Mouse (Mus musculus) liver, embryonic 11.5 days (tissue): Measurements from ENCODE around the gene Sec61b. TPM values are rescaled to one million over a fixed set of nuclear protein-coding genes. Genes with fewer than 3 reads are reported as not detected.

Source experiments
- ATAC-seq: fragments of 200-750 bp; cut with Nextera tagmentation; replicated peaks from 2 replicates; pipeline ENCODE4 v1.8.0; 2017; ENCODE audit warnings: moderate number of reproducible peaks, mild to moderate bottlenecking, moderate TSS enrichment, moderate library complexity; ENCODE audit not compliant: low FRiP score
- DNase-seq: peaks from one replicate; pipeline ENCODE4 v3.0.0-alpha.2; 2017; ENCODE audit warnings: low spot score
- H3K27ac ChIP-seq: fragments of 300-500 bp; sonication (generic); 2 replicates; pipeline ENCODE4 v1.5.1; 2014; ENCODE audit warnings: mild to moderate bottlenecking, low read depth, low read length, control low read depth
- H3K27me3 ChIP-seq: fragments of 300-500 bp; sonication (generic); replicated peaks from 2 replicates; pipeline ENCODE4 v1.6.1; 2014; ENCODE audit warnings: low read length, mixed read lengths; ENCODE audit not compliant: control insufficient read depth, insufficient read depth
- H3K36me3 ChIP-seq: fragments of 300-500 bp; sonication (generic); 2 replicates; pipeline ENCODE4 v1.6.1; 2014; ENCODE audit warnings: mild to moderate bottlenecking, low read length, moderate library complexity, mixed read lengths; ENCODE audit not compliant: control insufficient read depth, insufficient read depth
- H3K4me1 ChIP-seq: fragments of 300-500 bp; sonication (generic); replicated peaks from 2 replicates; pipeline ENCODE4 v1.6.1; 2014; ENCODE audit warnings: low read length, mixed read lengths; ENCODE audit not compliant: control insufficient read depth, insufficient read depth
- H3K4me2 ChIP-seq: fragments of 300-500 bp; sonication (generic); 2 replicates; pipeline ENCODE4 v1.6.1; 2014; ENCODE audit warnings: mild to moderate bottlenecking, control low read depth, moderate library complexity
- H3K4me3 ChIP-seq: fragments of 300-500 bp; sonication (generic); 2 replicates; pipeline ENCODE4 v1.5.1; 2014; ENCODE audit warnings: low read depth, low read length, control low read depth
- H3K9ac ChIP-seq: fragments of 300-500 bp; sonication (generic); 2 replicates; pipeline ENCODE4 v1.6.1; 2014; ENCODE audit warnings: low read depth, low read length, control low read depth
- H3K9me3 ChIP-seq: fragments of 300-500 bp; sonication (generic); 2 replicates; pipeline ENCODE4 v1.6.1; 2016; ENCODE audit warnings: low read length, inconsistent platforms, mixed read lengths; ENCODE audit not compliant: control insufficient read depth
- WGBS: fragments of 180-500 bp; shearing (Covaris S2); extraction: QIAGEN DNeasy Blood & Tissue Kit; methylation state at CpG from one replicate; pipeline ENCODE4 v1.1.7; 2014; 5-methylcytosine and 5-hydroxymethylcytosine counted together
- polyA plus RNA-seq: library from polyadenylated mRNA; unstranded; fragments of >200 nt; fragmentation: Nextera tagmentation; extraction: Ambion mirVana; gene quantifications from 2 replicates; pipeline ENCODE4 v1.2.1, GENCODE M21; 2014

The Sec61b gene
- polyA plus RNA-seq, 1 experiment from 2014 or later = 390 TPM

DNA sequence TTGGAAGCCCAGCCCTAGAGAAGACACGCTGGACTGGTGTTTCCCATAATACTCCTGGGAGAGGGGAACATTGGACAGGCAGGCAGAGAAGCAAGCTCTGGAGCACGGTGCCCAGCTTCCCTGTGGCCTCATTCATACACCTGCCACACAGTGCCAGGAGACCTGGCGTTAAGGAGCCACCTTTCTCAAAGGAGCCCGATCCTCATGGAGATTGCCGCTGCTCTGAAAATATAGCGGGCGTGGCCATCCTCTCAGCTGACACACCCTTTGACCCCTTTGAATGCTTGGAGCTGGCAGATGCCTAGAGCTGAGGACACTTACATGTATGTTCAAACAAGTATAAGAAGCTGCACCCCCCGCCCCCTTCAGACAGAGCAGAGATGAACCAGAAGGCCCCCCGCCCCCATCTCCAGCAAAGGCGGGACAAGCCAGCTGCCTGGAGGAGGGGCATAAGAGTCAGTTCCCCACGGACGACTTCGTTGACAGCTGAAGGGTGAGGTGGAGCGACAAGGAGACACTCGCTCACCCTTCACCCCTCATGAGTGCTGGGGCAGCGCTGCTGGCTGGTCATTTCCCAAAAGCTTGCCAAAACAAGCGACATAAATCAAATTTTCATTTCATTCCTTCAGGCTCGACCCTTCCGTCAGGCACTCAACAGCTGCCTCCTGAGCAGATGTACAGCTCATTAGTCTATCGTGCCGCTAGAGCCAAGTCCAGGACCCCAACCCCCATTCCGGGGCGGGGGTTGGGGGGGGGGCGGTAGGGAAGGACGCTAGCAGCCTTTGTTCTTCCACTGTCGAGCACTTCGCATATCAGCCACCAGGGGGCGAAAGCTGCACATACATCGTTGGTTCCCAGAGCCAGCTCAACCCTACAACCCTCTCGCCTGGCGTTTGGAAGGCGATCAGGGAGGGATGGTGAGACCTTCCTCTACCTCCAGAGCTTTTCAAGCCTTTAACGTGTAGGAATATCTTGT, 36.8 kb upstream of the Sec61b start:
- ATAC-seq (peak; percentile 66), DNase-seq (peak; percentile 80)
- no peak overlapping the region for H3K27ac ChIP-seq
- peaks cover 4% of the 10 kb centered on the region; the same call in 1 of the 2 replicates for H3K27me3 ChIP-seq
- H3K4me2 ChIP-seq = peak overlapping the region; percentile 78
- H3K4me3 ChIP-seq = peak overlapping the region; percentile 44
- peak overlapping the region; percentile 11; the same call in 1 of the 2 replicates for H3K9ac ChIP-seq
- no peaks in the 10 kb centered on the region for H3K36me3 ChIP-seq
- no peaks in the 10 kb centered on the region for H3K9me3 ChIP-seq
- H3K4me1 ChIP-seq = no peaks in the 10 kb centered on the region; the same call in 1 of the 2 replicates
- 4% methylated on average over 33 of the region's 33 CpGs for whole genome bisulfite sequencing

DNA sequence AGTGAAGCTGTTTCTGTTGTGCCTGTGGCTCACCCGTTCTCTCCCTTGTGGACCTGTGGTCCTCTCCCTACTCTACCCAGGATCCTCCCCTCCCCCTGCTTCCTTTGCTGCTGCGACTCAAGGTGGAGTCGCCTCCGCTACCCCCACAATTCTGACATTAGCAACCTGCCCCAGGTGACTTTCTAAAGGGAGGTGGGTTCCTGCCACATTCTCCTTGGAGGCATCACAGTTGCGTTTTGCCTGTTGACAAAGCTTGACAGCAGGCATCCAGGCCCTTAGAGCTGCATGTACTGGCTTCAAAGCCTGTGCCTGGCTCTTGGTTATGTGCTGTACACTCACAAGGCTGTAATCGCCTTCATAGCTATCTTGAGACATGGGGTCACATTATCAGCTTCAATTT, 35.5 kb upstream of the Sec61b start:
- Histone ChIP-seq H3K4me3 (no peak overlapping the region), H3K4me2 (no peak overlapping the region), H3K9me3 (no peaks in the 10 kb centered on the region), H3K9ac (no peak overlapping the region), H3K27me3 (peaks cover 4% of the 10 kb centered on the region; the same call in 1 of the 2 replicates), H3K36me3 (no peaks in the 10 kb centered on the region), H3K4me1 (no peaks in the 10 kb centered on the region; the same call in 1 of the 2 replicates), H3K27ac (no peak overlapping the region)
- ATAC-seq = no peak
- 68% methylated on average over 6 of the region's 6 CpGs for WGBS
- DNase-seq = no peak

DNA sequence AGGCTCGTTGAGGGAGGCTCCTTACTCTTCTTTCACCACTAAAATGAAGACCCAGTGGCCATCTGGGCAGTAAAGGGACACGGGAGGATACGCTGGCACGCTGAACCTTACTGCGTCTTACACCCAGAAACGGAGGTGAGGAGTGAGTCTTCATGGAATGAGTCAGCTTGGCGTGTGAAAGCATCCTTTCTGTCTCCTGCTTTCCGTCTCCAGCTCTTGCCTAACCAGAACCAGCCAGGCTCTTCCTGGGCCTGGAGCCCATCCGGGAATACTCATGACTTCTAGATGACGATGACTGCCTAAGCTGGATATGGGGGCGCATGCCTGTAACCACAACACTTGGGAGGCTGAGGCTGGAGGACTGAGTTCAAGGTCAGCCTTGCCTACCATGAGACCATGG, 33.5 kb upstream of the Sec61b start:
- no peak overlapping the region for H3K9ac ChIP-seq
- no peak overlapping the region for H3K4me2 ChIP-seq
- peaks cover 4% of the 10 kb centered on the region; the same call in 1 of the 2 replicates for H3K27me3 ChIP-seq
- DNase-seq = no peak
- no peaks in the 10 kb centered on the region for H3K36me3 ChIP-seq
- no peak overlapping the region for H3K27ac ChIP-seq
- no peaks in the 10 kb centered on the region; the same call in 1 of the 2 replicates for H3K4me1 ChIP-seq
- no peak overlapping the region for H3K4me3 ChIP-seq
- WGBS = 90% methylated on average over 11 of the region's 11 CpGs
- no peaks in the 10 kb centered on the region for H3K9me3 ChIP-seq
- no peak for ATAC-seq

DNA sequence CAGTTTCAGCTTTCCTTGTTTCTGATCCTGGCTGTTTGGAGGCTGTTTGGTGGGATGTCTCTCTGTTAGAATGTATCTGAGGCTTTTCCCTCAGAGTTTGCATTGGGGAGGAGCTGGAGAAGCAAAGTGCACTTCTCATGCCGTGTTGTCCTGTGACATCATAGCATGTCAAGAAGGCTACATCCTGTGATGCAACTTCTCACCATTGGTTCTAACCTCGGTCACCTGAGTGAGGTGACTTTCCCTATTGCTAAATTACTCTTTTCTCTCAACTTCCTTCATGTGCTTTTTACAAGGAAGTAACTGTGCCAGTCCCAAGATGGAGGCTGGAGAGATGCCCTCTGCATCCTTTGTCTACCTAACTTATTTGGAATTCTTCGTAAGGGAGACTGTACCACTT, 25.9 kb upstream of the Sec61b start:
- ATAC-seq = no peak
- H3K4me2 ChIP-seq = no peak overlapping the region
- H3K27me3 ChIP-seq = no peaks in the 10 kb centered on the region
- no peak overlapping the region for H3K27ac ChIP-seq
- no peaks in the 10 kb centered on the region for H3K9me3 ChIP-seq
- H3K9ac ChIP-seq = no peak overlapping the region
- peak; percentile 20 for DNase-seq
- WGBS = 84% methylated on average over 3 of the region's 3 CpGs
- H3K36me3 ChIP-seq = no peaks in the 10 kb centered on the region
- no peak overlapping the region for H3K4me3 ChIP-seq
- no peaks in the 10 kb centered on the region for H3K4me1 ChIP-seq

DNA sequence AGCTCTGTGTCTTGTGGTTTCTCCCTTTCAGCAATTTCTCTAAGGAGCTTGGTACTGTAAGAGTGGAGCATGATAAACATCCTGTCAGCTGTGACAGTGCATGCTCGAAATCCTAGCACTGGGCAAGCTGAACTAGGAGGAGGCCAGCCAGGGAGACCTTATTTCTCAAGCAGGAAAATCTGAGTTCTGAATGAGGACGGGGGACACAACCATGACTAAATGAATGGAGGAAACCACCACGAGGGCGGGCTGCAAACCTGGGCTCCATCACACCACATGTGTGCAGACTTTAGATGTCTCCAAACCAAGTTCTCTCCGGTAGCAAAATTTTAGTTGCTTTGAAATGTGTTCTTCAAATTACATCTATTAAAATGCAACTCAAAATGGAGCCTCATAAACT, 25.3 kb upstream of the Sec61b start:
- H3K9me3 ChIP-seq = no peaks in the 10 kb centered on the region
- no peaks in the 10 kb centered on the region for H3K27me3 ChIP-seq
- no peaks in the 10 kb centered on the region for H3K36me3 ChIP-seq
- peak; percentile 11 for DNase-seq
- no peak overlapping the region for H3K27ac ChIP-seq
- no peak overlapping the region for H3K9ac ChIP-seq
- no peak overlapping the region for H3K4me3 ChIP-seq
- WGBS = 45% methylated on average over 5 of the region's 5 CpGs
- H3K4me2 ChIP-seq = no peak overlapping the region
- H3K4me1 ChIP-seq = no peaks in the 10 kb centered on the region
- ATAC-seq = no peak

DNA sequence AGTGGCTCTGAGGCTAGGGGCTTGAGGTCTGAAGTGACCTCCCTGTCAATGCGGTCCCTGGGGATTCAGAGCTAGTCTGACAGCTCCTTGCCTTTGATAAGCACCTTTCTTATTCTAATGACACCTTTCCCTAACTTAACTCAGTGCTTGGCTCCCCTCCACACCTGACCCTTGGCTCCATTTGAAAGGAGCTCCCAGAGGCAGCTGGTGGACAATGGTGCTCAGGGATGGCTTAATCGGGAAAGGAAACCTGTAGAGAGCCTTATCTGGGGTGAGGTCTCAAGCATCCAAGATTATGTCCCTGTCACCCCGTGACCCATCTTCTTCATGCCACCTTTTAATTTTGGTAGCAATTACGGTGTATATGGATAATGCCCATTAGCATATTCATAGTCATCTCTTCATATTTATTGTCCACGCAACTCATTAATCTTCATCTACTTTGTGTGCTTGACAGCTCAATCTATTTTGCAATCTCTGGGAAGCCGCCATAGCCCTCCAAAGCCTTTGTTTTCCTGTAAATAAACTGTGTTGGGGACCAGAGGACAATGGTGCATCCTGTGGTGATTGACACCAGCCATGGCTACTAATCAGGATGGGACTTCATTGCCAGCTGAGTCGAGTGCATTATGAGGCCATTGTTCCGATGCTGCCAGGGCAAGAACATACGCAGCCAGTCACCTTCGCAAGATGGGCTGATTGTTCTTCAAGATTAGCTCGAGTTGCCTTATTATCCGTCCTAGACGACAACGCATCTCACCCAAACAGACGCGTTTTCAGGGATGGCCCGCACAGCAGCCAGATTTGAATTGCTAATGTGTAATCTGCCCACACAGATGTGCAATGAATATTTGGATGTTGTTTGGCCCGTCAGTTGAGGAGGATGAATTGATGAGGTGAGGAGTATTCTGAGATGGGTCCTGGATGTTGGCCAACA, 24.6 kb upstream of the Sec61b start:
- H3K4me2 ChIP-seq = no peak overlapping the region
- DNase-seq = peak; percentile 20
- no peak for ATAC-seq

DNA sequence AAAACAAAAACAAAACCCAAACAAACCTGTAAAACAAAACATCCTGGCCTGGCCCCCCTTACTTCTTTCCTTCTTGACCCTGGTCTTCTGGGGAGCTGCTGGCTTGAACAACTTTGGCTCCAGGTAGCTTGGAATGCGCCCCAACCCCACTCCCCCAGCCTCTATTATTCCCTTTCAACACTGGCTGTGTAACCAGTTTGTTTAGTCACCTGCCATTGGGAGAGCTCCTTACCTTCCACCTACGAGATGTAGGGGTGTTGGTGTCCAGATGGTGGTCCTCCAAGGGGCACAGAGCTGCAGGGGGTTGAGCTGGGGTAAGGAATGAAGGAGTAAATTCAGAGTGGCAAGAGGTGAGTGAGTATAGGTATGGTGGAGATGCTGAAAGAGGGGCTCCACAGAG, 7.3 kb upstream of the Sec61b start:
- Histone ChIP-seq H3K9ac (no peak overlapping the region), H3K4me2 (no peak overlapping the region), H3K9me3 (peaks cover 4% of the 10 kb centered on the region; the same call in 1 of the 2 replicates), H3K27ac (no peak overlapping the region), H3K4me1 (no peaks in the 10 kb centered on the region), H3K4me3 (no peak overlapping the region), H3K27me3 (no peaks in the 10 kb centered on the region), H3K36me3 (peaks cover 42% of the 10 kb centered on the region)
- DNase-seq = no peak
- 88% methylated on average over 2 of the region's 2 CpGs for WGBS
- no peak for ATAC-seq

More for the DNA sequence above, 24.6 kb upstream of the Sec61b start:
- H3K27me3 ChIP-seq = no peaks in the 10 kb centered on the region
- H3K9me3 ChIP-seq = no peaks in the 10 kb centered on the region
- no peak overlapping the region for H3K4me3 ChIP-seq
- no peaks in the 10 kb centered on the region for H3K36me3 ChIP-seq
- no peak overlapping the region for H3K27ac ChIP-seq
- H3K4me1 ChIP-seq = no peaks in the 10 kb centered on the region
- H3K9ac ChIP-seq = no peak overlapping the region
- WGBS = 34% methylated on average over 18 of the region's 18 CpGs

DNA sequence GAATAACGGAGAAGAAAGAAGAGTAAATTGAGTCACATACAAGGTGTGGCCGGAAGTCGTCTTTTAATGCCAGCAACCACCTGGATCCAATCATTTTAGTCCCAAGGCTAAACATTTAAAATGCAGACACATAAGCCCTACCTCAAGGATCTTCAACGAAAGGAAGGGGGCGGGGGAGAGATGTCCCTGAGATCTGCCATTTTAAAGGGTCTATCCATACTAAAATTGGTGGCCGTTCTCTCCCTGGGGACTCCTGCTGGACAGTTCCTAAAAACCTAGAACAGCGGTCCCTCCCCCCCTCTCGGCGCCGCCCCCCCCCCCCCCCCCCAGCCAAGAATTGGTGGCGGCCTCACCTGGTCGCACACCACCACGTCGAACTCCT, 881 bp upstream of the Sec61b start:
- DNase-seq (no peak), ATAC-seq (no peak; the same call in 1 of the 2 replicates)
- Histone ChIP-seq H3K4me1 (peaks cover 11% of the 10 kb centered on the region), H3K36me3 (peaks cover 45% of the 10 kb centered on the region), H3K27me3 (no peaks in the 10 kb centered on the region), H3K4me2 (peak overlapping the region; percentile 95), H3K4me3 (peak overlapping the region; percentile 86), H3K27ac (peak overlapping the region; percentile 83), H3K9me3 (peaks cover 4% of the 10 kb centered on the region; the same call in 1 of the 2 replicates), H3K9ac (peak overlapping the region; percentile 86)
- WGBS = 3% methylated on average over 10 of the region's 14 CpGs
